Comparison of ENCODE assay signal across 24 mouse cellular contexts in genomic region chr6:84899002-84899774, GRCm38 (mm10).
DNase-seq lines count a peak whose midpoint lies in the region; ATAC-seq and TF ChIP-seq lines count a peak whose summit lies in the region.
"Had no signal": no experiment of that assay in that cellular context is flagged by ENCODE, and none has a peak within 500 bp of the region (broad histone marks: within the 10 kb centered on the region; RNA-seq: fewer than 3 reads in every experiment).

No protein-coding gene starts in this region.

- no peak overlapping the region for H3K4me3 ChIP-seq in kidney, adult 2 months (ENCODE audit: insufficient read depth, low read depth, low read length)
- no peak overlapping the region for H3K4me3 ChIP-seq in kidney, embryonic 15.5 days (replicated peaks)
- H3K4me3 ChIP-seq in kidney, postnatal 0 days (replicated peaks; ENCODE audit: low read depth, low read length): no peak overlapping the region
- H3K4me3 ChIP-seq: embryonic facial prominence, embryonic 10.5 days; embryonic facial prominence, embryonic 12.5 days; forebrain, embryonic 13.5 days; forebrain, embryonic 15.5 days had no signal

- no peak for TF ChIP-seq CTCF in kidney, adult 2 months (conservative IDR thresholded peaks at IDR 0.05; ENCODE audit: insufficient read depth, insufficient read length, low read depth, low read length)
- no peak for TF ChIP-seq CTCF in kidney, postnatal 0 days (IDR thresholded peaks at IDR 0.05; ENCODE audit: low read depth)

- peaks cover 12% of the 10 kb centered on the region for H3K4me1 ChIP-seq in kidney, adult 2 months (ENCODE audit: control insufficient read depth, insufficient read depth, low read length)
- H3K4me1 ChIP-seq in kidney, embryonic 15.5 days: no peaks in the 10 kb centered on the region
- H3K4me1 ChIP-seq in kidney, postnatal 0 days (replicated peaks; ENCODE audit: insufficient read depth, low read length): no peaks in the 10 kb centered on the region
- H3K4me1 ChIP-seq: embryonic facial prominence, embryonic 10.5 days; embryonic facial prominence, embryonic 12.5 days; forebrain, embryonic 13.5 days; forebrain, embryonic 15.5 days had no signal

- H3K9ac ChIP-seq in kidney, embryonic 15.5 days: no peak overlapping the region
- H3K9ac ChIP-seq in kidney, postnatal 0 days (ENCODE audit: low read depth, low read length): no peak overlapping the region
- H3K9ac ChIP-seq: embryonic facial prominence, embryonic 12.5 days; forebrain, embryonic 13.5 days; forebrain, embryonic 15.5 days had no signal

- no peaks in the 10 kb centered on the region for H3K36me3 ChIP-seq in kidney, adult 2 months (ENCODE audit: control insufficient read depth, insufficient read depth, low read length)
- H3K36me3 ChIP-seq in kidney, embryonic 15.5 days: no peaks in the 10 kb centered on the region
- no peaks in the 10 kb centered on the region for H3K36me3 ChIP-seq in kidney, postnatal 0 days (ENCODE audit: insufficient read depth, low read length)
- H3K36me3 ChIP-seq: embryonic facial prominence, embryonic 10.5 days; embryonic facial prominence, embryonic 12.5 days; forebrain, embryonic 15.5 days; G1E had no signal

- ATAC-seq in kidney, embryonic 15.5 days (replicated peaks; ENCODE audit: low FRiP score): peak; percentile 85
- 0 out of 2 replicates have a peak, but pooled peaks have one; percentile 52 for ATAC-seq in kidney, postnatal 0 days (replicated peaks; ENCODE audit: low FRiP score, low read depth)
- ATAC-seq: activated CD4-positive, CD25-positive, alpha-beta regulatory T cell, adult 4 months; CD4-positive, CD25-positive, alpha-beta regulatory T cell, adult 4 months; forebrain, embryonic 13.5 days; forebrain, embryonic 15.5 days; Patski had no signal

- H3K27ac ChIP-seq in kidney, adult 2 months (ENCODE audit: insufficient read depth, low read depth, low read length): no peak overlapping the region
- H3K27ac ChIP-seq in kidney, embryonic 15.5 days: no peak overlapping the region
- H3K27ac ChIP-seq in kidney, postnatal 0 days: no peak overlapping the region
- H3K27ac ChIP-seq: embryonic facial prominence, embryonic 10.5 days; embryonic facial prominence, embryonic 12.5 days; forebrain, embryonic 13.5 days; forebrain, embryonic 15.5 days had no signal

- peak; percentile 17 for DNase-seq in kidney, adult 2 months
- no peak for DNase-seq in kidney, postnatal 25 days
- DNase-seq in kidney, postnatal 14 days: no peak
- DNase-seq in kidney, postnatal 0 days (ENCODE audit: low spot score): peak; percentile 43
- DNase-seq in kidney, adult 18-20 months: no peak
- DNase-seq: adrenal gland, adult 8-10 months; adrenal gland, postnatal 14 days; adrenal gland, postnatal 36 days; B cell, adult 2 months; cerebellum, adult 11-12 months; cerebellum, adult 2 months; cerebellum, adult 9-10 months; cerebellum, postnatal 10 days; cerebellum, postnatal 25 days had no signal

- H3K4me2 ChIP-seq in kidney, embryonic 15.5 days: no peak overlapping the region
- no peak overlapping the region for H3K4me2 ChIP-seq in kidney, postnatal 0 days (ENCODE audit: low read length)
- H3K4me2 ChIP-seq: embryonic facial prominence, embryonic 12.5 days; forebrain, embryonic 13.5 days; forebrain, embryonic 15.5 days had no signal

- 68% methylated on average over 4 of the region's 4 CpGs for WGBS in kidney, adult 2 months
- 80% methylated on average over 4 of the region's 4 CpGs for WGBS in kidney, embryonic 15.5 days
- WGBS in kidney, postnatal 0 days: 78% methylated on average over 4 of the region's 4 CpGs

- no peaks in the 10 kb centered on the region for H3K9me3 ChIP-seq in kidney, embryonic 15.5 days (replicated peaks)
- H3K9me3 ChIP-seq in kidney, postnatal 0 days (replicated peaks; ENCODE audit: low read length): no peaks in the 10 kb centered on the region
- H3K9me3 ChIP-seq: embryonic facial prominence, embryonic 10.5 days; embryonic facial prominence, embryonic 12.5 days; forebrain, embryonic 13.5 days; forebrain, embryonic 15.5 days; G1E had no signal

- H3K27me3 ChIP-seq in kidney, adult 2 months (replicated peaks; ENCODE audit: control insufficient read depth, insufficient read depth, low read length): no peaks in the 10 kb centered on the region
- no peaks in the 10 kb centered on the region for H3K27me3 ChIP-seq in kidney, embryonic 15.5 days
- H3K27me3 ChIP-seq in kidney, postnatal 0 days (ENCODE audit: insufficient read depth, low read length): no peaks in the 10 kb centered on the region
- H3K27me3 ChIP-seq: CH12.LX; embryonic facial prominence, embryonic 12.5 days; forebrain, embryonic 13.5 days; forebrain, embryonic 15.5 days; Patski had no signal

- no peak for TF ChIP-seq POLR2A in kidney, adult 2 months (IDR thresholded peaks at IDR 0.05; ENCODE audit: low read depth, low read length)

Comparison
In these comparisons a context has a peak if more than half of its experiments do, and no peak if none do; other contexts are left out.
1. DNase-seq: peak in kidney, adult 2 months (single experiment) and kidney, postnatal 0 days (single experiment); none in kidney, postnatal 25 days (0 of 2), kidney, postnatal 14 days (single experiment) and kidney, adult 18-20 months (single experiment).